Mouse (Mus musculus): ENCODE measurements at regions not wholly inside any gene's neighbourhood (a gene's known extent, or its start where the extent isn't known, plus 50 kb on each side); places are given as distances from the start of the nearest gene placed in this dataset.

GRCm38 (mm10) chr5:37874784-37875281 is 50.5 kb upstream of the Msx1 start:
- H3K4me1 ChIP-seq (ENCODE audit: control insufficient read depth, insufficient read depth, low read length): no peaks in the 10 kb centered on the region
- H3K4me3 ChIP-seq (ENCODE audit: insufficient read depth, low read length): no peak overlapping the region
- H3K27ac ChIP-seq (ENCODE audit: insufficient read depth, low read length): no peak overlapping the region
- TF ChIP-seq CTCF (IDR thresholded peaks at IDR 0.05; ENCODE audit: borderline replicate concordance, insufficient read depth, low read length): no peak
- no peak for TF ChIP-seq POLR2A (IDR thresholded peaks at IDR 0.05; ENCODE audit: low read depth, low read length)
